In the genomic region with DNA sequence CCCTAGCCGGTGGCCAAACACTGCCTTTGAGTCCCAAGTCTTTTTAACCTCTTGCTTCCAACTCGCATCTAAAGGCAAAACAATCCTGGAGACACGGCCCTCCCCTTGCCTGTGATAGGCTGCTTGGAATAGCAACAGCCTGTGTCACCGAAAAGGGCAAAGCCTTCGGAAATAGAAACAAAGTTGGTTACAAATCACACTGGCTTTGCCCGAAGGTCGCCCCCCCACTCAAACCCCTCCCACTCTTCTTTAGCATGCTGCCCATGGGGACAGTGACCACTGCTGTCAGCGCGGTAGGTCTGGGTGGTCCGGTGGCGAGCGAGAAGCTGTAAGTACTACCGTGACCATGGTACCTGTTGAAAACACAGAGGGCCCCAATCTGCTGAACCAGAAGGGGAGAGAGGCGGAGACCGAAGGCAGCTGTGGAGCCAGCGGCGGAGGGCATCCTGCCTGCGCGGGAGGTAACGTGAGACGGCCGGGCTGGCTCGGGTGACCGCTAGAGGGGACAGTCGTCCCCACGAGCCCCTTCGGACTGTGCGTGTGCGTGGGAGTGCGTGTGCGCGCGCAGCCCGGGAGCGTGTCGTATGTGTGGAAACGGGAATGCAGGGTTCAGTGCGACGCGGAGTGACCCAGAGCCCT, we compare ENCODE assay signal across 9 mouse cellular contexts. TPM values are rescaled to one million over a fixed set of nuclear protein-coding genes. Genes with fewer than 3 reads are reported as not detected.
DNase-seq lines count a peak whose midpoint lies in the region; ATAC-seq and TF ChIP-seq lines count a peak whose summit lies in the region.
"Had no signal": no experiment of that assay in that cellular context is flagged by ENCODE, and none has a peak within 500 bp of the region (broad histone marks: within the 10 kb centered on the region; RNA-seq: fewer than 3 reads in every experiment).

Gene Slc2a12 (plus strand): TSS at position 159 of the 639 bp plus-strand sequence.

- H3K9me3 ChIP-seq in E14TG2a.4 (ENCODE audit: low read length): peaks cover 13% of the 10 kb centered on the region; the same call in 1 of the 2 replicates
- H3K9me3 ChIP-seq in forebrain, embryonic 15.5 days: no peaks in the 10 kb centered on the region
- no peaks in the 10 kb centered on the region for H3K9me3 ChIP-seq in heart, postnatal 0 days (replicated peaks; ENCODE audit: control insufficient read depth, low read length)
- H3K9me3 ChIP-seq in liver, embryonic 11.5 days (ENCODE audit: control insufficient read depth, low read length): no peaks in the 10 kb centered on the region

- peaks cover 17% of the 10 kb centered on the region for H3K27me3 ChIP-seq in E14TG2a.4 (ENCODE audit: insufficient read depth, low read length)
- no peaks in the 10 kb centered on the region for H3K27me3 ChIP-seq in forebrain, embryonic 15.5 days
- no peaks in the 10 kb centered on the region for H3K27me3 ChIP-seq in heart, postnatal 0 days (ENCODE audit: control insufficient read depth, insufficient read depth, low read length)
- no peaks in the 10 kb centered on the region for H3K27me3 ChIP-seq in liver, embryonic 11.5 days (replicated peaks; ENCODE audit: control insufficient read depth, insufficient read depth, low read length)
- H3K27me3 ChIP-seq: CH12.LX had no signal

- peak within 1 kb of the TSS; percentile 34 for H3K9ac ChIP-seq in forebrain, embryonic 15.5 days (replicated peaks)
- H3K9ac ChIP-seq in heart, postnatal 0 days (replicated peaks; ENCODE audit: low read depth, low read length): peak within 1 kb of the TSS; percentile 65
- H3K9ac ChIP-seq in liver, embryonic 11.5 days (ENCODE audit: low read depth, low read length): peak within 1 kb of the TSS; percentile 30; the same call in 1 of the 2 replicates

- ATAC-seq in forebrain, embryonic 15.5 days (replicated peaks): peak; percentile 81
- peak; percentile 86 for ATAC-seq in heart, postnatal 0 days (ENCODE audit: insufficient read depth, low read depth)
- peak; percentile 67 for ATAC-seq in liver, embryonic 11.5 days (replicated peaks; ENCODE audit: low FRiP score)

- peak; percentile 51 for DNase-seq in cerebellum, adult 11-12 months
- DNase-seq in heart, postnatal 0 days (ENCODE audit: low spot score): peak; percentile 63
- peak; percentile 78 for DNase-seq in kidney, postnatal 14 days
- DNase-seq in liver, embryonic 11.5 days (ENCODE audit: low spot score): peak; percentile 59
- DNase-seq in naive thymus-derived CD4-positive, alpha-beta T cell, adult 2 months (ENCODE audit: low read depth): peak; percentile 5
- DNase-seq in telencephalon, adult 2 months (ENCODE audit: low read depth, low spot score): peak; percentile 31

- WGBS in forebrain, embryonic 15.5 days: under 1% methylated on average over 40 of the region's 40 CpGs
- WGBS in heart, postnatal 0 days: 2% methylated on average over 40 of the region's 40 CpGs
- WGBS in liver, embryonic 11.5 days: 1% methylated on average over 40 of the region's 40 CpGs

- TF ChIP-seq CTCF in E14TG2a.4 (conservative IDR thresholded peaks at IDR 0.05; ENCODE audit: low read length): no peak
- TF ChIP-seq CTCF in heart, postnatal 0 days (IDR thresholded peaks at IDR 0.05; ENCODE audit: low read depth): peak; percentile 25

- H3K27ac ChIP-seq in forebrain, embryonic 15.5 days (replicated peaks): 0 out of 2 replicates have a peak within 1 kb of the TSS, but pooled peaks have one; percentile 16
- peak within 1 kb of the TSS; percentile 78 for H3K27ac ChIP-seq in heart, postnatal 0 days (ENCODE audit: low read depth)
- no peak within 1 kb of the TSS for H3K27ac ChIP-seq in liver, embryonic 11.5 days (ENCODE audit: low read depth, low read length)

- peak within 1 kb of the TSS; percentile 76 for H3K4me2 ChIP-seq in forebrain, embryonic 15.5 days (replicated peaks)
- H3K4me2 ChIP-seq in heart, postnatal 0 days (ENCODE audit: low read depth, low read length): peak within 1 kb of the TSS; percentile 71
- peak within 1 kb of the TSS; percentile 82 for H3K4me2 ChIP-seq in liver, embryonic 11.5 days

- peak within 1 kb of the TSS; percentile 78 for H3K4me3 ChIP-seq in E14TG2a.4 (replicated peaks; ENCODE audit: low read length)
- peak within 1 kb of the TSS; percentile 48 for H3K4me3 ChIP-seq in forebrain, embryonic 15.5 days
- H3K4me3 ChIP-seq in heart, postnatal 0 days (ENCODE audit: low read depth, low read length): peak within 1 kb of the TSS; percentile 62
- peak within 1 kb of the TSS; percentile 54 for H3K4me3 ChIP-seq in liver, embryonic 11.5 days (ENCODE audit: low read depth, low read length)

- peaks cover 14% of the 10 kb centered on the region for H3K4me1 ChIP-seq in E14TG2a.4 (replicated peaks; ENCODE audit: low read depth, low read length)
- peaks cover 4% of the 10 kb centered on the region for H3K4me1 ChIP-seq in forebrain, embryonic 15.5 days
- H3K4me1 ChIP-seq in heart, postnatal 0 days (ENCODE audit: control insufficient read depth, insufficient read depth): no peaks in the 10 kb centered on the region
- no peaks in the 10 kb centered on the region for H3K4me1 ChIP-seq in liver, embryonic 11.5 days (replicated peaks; ENCODE audit: control insufficient read depth, insufficient read depth, low read length)

- no peaks in the 10 kb centered on the region for H3K36me3 ChIP-seq in E14TG2a.4 (ENCODE audit: insufficient read depth, low read length)
- no peaks in the 10 kb centered on the region for H3K36me3 ChIP-seq in forebrain, embryonic 15.5 days
- H3K36me3 ChIP-seq in heart, postnatal 0 days (replicated peaks; ENCODE audit: control insufficient read depth, insufficient read depth, low read length): no peaks in the 10 kb centered on the region
- H3K36me3 ChIP-seq in liver, embryonic 11.5 days (ENCODE audit: control insufficient read depth, insufficient read depth, low read length): no peaks in the 10 kb centered on the region

- no peak for TF ChIP-seq EP300 in heart, postnatal 0 days (IDR thresholded peaks at IDR 0.05; ENCODE audit: low read depth)

RNA-seq across cellular contexts. Expression of gene Slc2a12, which starts in this region (rescaled TPM):
- 2.8 and 4.0 TPM in 2 replicates for polyA plus RNA-seq in forebrain, embryonic 15.5 days (2015; fragmentation: Nextera tagmentation; extraction: Ambion mirVana)
- total RNA-seq in heart, postnatal 0 days (2014; rRNA removed; ENCODE audit: low replicate concordance): 4.4 and 6.2 TPM in 2 replicates
- 1.9 and 2.5 TPM in 2 replicates for polyA plus RNA-seq in heart, postnatal 0 days (2015; fragmentation: Nextera tagmentation; extraction: Ambion mirVana)
- polyA plus RNA-seq in liver, embryonic 11.5 days (2014; fragmentation: Nextera tagmentation; extraction: Ambion mirVana): 0.16 and 0.32 TPM in 2 replicates

Comparison
In these comparisons a context has a peak if more than half of its experiments do, and no peak if none do; other contexts are left out.
1. Peak in DNase-seq, ATAC-seq, H3K4me3 ChIP-seq, H3K9ac ChIP-seq and H3K4me2 ChIP-seq in liver, embryonic 11.5 days; RNA of the gene not detected or under 1 TPM.
2. DNase-seq: peak in every context shown above with its lines; median percentile 78 in kidney, postnatal 14 days; 63 in heart, postnatal 0 days; 59 in liver, embryonic 11.5 days; 51 in cerebellum, adult 11-12 months; 31 in telencephalon, adult 2 months; 5 in naive thymus-derived CD4-positive, alpha-beta T cell, adult 2 months.